Mouse (Mus musculus) kidney, adult 9 months (tissue): ENCODE measurements around the gene Cblb.
A peak's percentile ranks its signal among the peaks of the same experiment; 100 is the strongest.

Experiments
- DNase-seq: peaks from one replicate; pipeline ENCODE4 v3.0.0; 2022

Cblb gene

DNA sequence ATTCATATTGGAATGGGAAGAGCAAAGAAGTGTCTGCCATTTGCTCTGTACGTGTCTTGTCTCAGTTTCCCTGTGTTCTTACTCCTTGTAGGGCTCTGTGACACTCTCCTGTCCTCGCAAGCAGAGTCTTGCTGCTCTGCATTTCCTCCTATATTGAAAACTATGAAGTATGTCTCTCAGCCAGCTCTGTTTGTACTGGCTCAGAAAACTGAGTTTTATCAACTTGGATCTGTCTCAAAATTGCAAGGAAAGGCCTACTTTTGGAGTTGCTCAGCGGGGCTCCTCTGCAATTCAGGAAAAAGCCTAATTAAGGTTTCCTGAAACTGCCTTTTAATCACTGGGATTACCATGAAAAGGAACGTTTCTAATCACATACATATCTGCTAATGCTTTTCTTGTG is 46.9 kb downstream of the Cblb start:
- DNase-seq = no peak

GRCm38 (mm10) chr16:52078758-52079474 is 47.9 kb downstream of the Cblb start:
- peak; percentile 95 for DNase-seq

- DNase-seq = no peak
Measured at GRCm38 (mm10) chr16:52079475-52079823, 48.4 kb downstream of the Cblb start.

GRCm38 (mm10) chr16:52080619-52081395 is 49.8 kb downstream of the Cblb start:
- no peak for DNase-seq

GRCm38 (mm10) chr16:52081756-52082155 is 50.7 kb downstream of the Cblb start:
- DNase-seq = peak; percentile 31

DNA sequence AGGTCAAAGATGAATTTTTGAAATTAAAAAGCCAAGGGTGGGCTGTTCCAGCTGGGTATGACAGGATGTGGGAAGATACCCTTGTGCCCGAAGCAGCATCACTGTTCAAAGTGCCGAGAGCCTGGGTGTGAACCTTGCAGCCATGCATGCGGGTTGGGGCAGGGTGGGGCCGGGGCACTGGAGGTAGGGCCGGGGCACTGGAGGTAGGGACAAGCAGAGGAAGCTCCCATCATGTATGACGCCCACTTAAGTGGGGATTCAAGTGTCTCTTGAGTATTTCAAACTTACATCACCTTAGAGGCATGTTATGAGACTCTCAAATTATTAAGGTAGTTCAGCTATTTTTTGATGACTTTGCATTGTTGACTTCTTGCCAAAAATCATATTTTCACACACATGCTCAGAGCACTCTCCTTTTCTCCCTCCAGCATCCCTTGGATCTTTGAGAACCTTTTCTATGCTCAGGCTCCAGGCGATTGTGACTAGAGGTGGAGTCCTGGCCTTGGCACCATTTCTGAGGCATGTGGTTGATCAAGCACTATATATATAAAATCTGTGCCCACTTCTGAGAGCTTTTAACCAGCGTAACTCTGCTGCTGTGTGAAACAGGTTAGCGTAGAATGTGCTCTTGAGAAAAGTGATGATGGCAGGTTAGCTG is 55.9 kb downstream of the Cblb start:
- DNase-seq = no peak

- no peak for DNase-seq
Measured at GRCm38 (mm10) chr16:52089354-52089753, 58.3 kb downstream of the Cblb start.

GRCm38 (mm10) chr16:52090899-52091298 is 59.9 kb downstream of the Cblb start:
- no peak for DNase-seq

- DNase-seq = peak; percentile 40
Measured at GRCm38 (mm10) chr16:52093325-52094253, 62.6 kb downstream of the Cblb start.

DNA sequence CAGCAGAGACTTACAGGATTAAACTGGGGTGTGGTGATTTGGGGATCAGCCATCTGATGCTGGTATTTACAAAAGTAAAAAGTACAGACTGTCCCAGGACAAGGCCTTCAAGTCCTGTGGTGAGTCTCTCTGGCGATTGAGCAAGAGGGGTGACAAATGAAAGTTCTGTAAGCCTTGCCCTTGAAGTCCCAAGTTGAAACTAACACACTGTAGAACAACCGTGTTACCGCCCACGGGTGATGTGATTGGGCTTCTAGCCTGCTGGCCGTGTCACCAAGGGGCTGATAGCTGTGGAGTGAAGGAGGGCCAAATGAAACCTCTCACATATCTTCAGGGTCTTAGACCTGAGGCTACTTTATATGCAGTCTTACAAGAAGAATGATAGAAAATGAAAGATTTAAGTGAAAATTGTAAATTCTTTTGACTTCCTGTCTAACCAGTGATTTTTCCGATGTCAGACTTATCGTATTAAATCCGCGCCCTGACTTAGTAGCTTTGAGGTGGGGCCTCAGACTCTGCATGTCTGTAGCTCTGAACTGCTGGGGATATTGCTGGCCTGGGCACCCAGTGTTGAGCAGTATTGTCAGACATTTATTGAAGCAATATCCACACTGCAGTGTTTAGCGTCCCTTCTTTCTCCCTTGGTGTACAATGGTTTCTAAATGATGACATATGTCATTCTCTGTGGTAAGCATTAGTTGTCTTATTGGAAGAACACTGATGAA is 63.9 kb downstream of the Cblb start:
- DNase-seq = no peak

GRCm38 (mm10) chr16:52095643-52096042 is 64.6 kb downstream of the Cblb start:
- no peak for DNase-seq

DNA sequence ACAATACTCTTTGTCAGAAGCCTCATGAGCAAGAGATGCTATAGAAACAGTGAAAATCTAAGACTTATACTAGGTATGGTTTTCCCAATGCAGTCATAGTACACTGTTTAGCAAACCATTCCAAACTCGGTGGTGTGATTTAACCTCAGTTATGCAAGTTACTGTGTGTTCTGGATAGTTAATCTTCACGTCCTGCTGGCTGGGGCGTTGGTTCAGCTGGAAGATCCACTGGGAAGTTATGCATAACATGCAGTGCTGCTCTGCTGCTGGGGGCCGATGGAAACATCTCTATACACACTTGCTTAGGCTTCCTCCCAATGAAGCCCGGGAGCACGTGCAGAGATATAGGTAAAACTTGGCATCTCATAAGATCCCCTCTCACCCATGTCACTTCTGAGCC is 69.4 kb downstream of the Cblb start:
- peak; percentile 67 for DNase-seq

DNA sequence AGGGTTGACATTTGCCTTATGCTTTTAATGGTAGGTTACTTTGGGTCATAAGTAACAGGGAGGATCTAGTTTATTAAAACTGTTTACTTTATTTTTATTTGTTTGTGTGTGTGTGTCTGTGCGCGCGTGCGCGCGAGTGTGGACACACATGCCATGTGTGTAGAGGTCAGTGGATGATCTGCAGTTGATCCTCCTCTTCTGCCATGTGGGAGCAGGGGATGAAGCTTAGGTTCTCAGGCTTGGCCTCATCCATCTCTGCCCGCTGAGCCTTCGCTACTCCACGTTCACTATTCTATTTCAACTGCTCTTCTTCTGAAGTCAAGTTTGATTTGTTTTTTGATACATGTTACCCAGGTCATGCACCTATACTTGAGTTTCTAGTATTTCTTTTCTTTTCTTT is 73.6 kb downstream of the Cblb start:
- DNase-seq = no peak

GRCm38 (mm10) chr16:52107836-52108235 is 76.8 kb downstream of the Cblb start:
- DNase-seq = no peak

- DNase-seq = no peak
Measured at GRCm38 (mm10) chr16:52114473-52114872, 83.4 kb downstream of the Cblb start.

DNA sequence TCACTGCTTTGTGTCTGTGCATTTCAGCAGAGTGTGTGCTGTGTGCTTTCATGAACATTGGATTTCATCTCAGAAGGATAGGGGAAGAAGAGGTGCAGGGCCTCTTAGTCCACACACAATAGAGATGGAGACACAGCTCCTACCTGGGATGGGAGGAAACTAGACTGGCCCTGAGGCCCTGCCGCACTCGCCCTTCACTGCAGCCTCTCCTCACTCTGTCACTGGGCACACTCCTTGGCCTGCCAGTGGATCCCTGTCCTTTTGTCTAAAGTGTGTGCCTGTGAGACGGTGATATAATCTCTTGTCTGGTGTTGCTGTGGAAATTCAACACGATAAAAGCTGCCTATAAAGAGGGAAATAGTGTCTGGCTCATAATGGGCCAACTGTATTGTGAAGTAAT is 88.0 kb downstream of the Cblb start:
- no peak for DNase-seq

DNA sequence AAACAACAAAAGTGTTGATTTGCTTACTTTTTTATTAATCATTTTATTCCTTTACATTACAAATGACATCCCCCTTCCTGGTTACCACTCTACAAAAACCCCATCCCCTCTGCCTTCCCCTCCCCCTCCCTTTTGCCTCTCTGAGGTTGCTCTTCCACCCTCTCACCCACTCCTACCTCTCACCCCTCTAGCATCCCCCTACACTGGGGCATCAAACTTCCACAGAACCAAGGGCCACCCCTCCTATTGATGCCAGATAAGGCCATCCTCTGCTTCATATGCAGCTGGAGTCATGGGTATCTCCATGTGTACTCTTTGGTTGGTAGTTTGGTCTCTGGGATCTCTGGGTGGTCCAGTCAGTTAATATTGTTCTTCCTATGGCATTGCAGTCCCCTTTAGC is 93.9 kb downstream of the Cblb start:
- DNase-seq = no peak

DNA sequence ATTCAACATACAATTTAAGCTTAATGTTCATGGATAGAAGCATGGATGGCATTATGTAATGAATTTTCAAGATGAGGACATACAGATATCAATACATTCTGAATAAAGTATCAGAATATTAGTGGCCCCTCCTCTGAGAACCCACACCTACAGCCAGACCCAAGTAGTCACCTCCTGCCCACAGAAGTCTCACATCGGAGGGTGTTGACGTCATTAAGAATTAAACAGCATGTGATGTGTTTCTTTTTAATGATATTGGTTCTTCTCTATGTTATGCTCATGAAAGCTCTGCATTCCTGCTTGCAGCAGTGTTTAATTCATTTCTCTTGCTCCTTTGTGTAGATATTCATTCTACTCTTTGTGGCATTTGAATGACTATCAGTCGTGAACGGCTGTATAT is 94.9 kb downstream of the Cblb start:
- no peak for DNase-seq

DNA sequence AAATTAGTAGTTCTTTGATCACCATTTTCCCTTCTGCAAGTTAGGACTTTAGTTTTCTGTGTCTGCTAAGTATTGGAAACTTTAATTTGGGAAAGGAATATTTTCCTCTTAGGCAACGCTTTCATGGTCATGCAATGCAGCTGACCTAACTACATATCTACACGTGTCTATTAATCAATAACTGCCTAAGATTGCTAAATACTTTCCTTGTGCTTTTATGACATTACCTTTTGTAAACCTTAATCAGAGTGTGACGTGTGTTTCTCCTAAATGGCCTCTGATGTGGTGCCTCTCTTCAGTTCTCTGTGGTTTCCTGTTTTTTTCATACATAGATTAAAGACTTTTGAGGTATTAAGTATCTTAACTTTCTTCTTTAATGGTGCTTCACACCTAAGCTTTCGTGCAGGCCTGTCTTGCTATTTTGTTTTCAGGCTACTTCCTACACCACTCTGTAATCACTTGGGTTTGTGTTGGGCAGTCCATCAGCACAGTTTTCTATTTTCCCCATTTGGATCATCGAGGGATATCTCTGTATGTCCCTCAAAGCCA is 98.4 kb downstream of the Cblb start:
- DNase-seq = no peak

DNA sequence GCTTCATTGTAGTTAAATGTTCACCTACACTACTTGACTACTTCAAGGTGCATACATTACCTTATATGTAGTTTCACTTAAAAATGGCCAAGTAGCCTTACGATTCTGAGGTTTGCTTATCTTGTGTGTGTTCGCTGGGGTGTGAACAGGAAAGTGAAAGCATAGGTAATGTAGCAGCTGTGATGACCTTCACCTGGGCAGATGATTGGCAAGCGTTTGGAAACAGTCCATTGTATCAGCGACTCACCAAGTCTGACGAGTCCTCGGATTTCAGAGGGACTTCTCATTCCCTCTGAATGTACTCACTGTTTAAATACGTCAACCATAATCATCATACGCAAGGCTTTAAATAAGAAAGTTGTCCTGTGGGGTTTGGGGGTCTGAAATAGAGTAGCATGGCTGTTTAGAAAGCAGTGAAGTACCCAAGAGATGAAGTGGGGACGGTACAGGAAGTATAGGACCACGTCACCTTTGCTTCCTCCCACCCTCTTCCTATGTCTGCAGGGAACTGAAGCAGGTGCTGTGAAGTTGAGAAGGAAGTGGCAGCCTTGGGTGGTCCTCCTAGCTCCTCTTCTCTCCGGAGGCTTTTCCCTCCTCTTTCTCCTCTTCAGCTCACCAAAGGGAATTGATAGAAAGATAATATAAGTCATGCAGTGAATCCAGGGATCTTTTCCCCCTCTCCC is 101.9 kb downstream of the Cblb start:
- no peak for DNase-seq

GRCm38 (mm10) chr16:52134631-52135227 is 103.7 kb downstream of the Cblb start:
- DNase-seq = no peak
